Mouse (Mus musculus) hindbrain, embryonic 11.5 days (tissue): Measurements from ENCODE around the gene Ralb. TPM values are rescaled to one million over a fixed set of nuclear protein-coding genes. Genes with fewer than 3 reads are reported as not detected.

Source experiments
- ATAC-seq: fragments of 200-750 bp; cut with Nextera tagmentation; 2 replicates; pipeline ENCODE4 v1.8.0; 2017; ENCODE audit warnings: mild to moderate bottlenecking, moderate TSS enrichment, moderate library complexity; ENCODE audit not compliant: low FRiP score
- DNase-seq: peaks from one replicate; pipeline ENCODE4 v3.0.0-alpha.2; 2015; ENCODE audit warnings: low spot score
- H3K27ac ChIP-seq: fragments of 300-500 bp; sonication (generic); 2 replicates; pipeline ENCODE4 v1.5.1; 2014; ENCODE audit warnings: mild to moderate bottlenecking, low read depth, low read length
- H3K27me3 ChIP-seq: fragments of 300-500 bp; sonication (generic); 2 replicates; pipeline ENCODE4 v1.6.1; 2014; ENCODE audit warnings: mild to moderate bottlenecking, low read length, moderate library complexity, mixed read lengths; ENCODE audit not compliant: control insufficient read depth, insufficient read depth
- H3K36me3 ChIP-seq: fragments of 300-500 bp; sonication (generic); 2 replicates; pipeline ENCODE4 v1.6.1; 2014; ENCODE audit warnings: mild to moderate bottlenecking, low read length, moderate library complexity, mixed read lengths; ENCODE audit not compliant: control insufficient read depth, insufficient read depth
- H3K4me1 ChIP-seq: fragments of 300-500 bp; sonication (generic); replicated peaks from 2 replicates; pipeline ENCODE4 v1.6.1; 2014; ENCODE audit warnings: low read length, mixed read lengths; ENCODE audit not compliant: control insufficient read depth, insufficient read depth
- H3K4me2 ChIP-seq: fragments of 300-500 bp; sonication (generic); replicated peaks from 2 replicates; pipeline ENCODE4 v1.6.1; 2014; ENCODE audit warnings: mild to moderate bottlenecking, low read depth, low read length
- H3K4me3 ChIP-seq: fragments of 300-500 bp; sonication (generic); 2 replicates; pipeline ENCODE4 v1.5.1; 2014; ENCODE audit warnings: low read depth, low read length
- H3K9ac ChIP-seq: fragments of 300-500 bp; sonication (generic); 2 replicates; pipeline ENCODE4 v1.6.1; 2014; ENCODE audit warnings: low read depth, low read length
- H3K9me3 ChIP-seq: fragments of 300-500 bp; sonication (generic); 2 replicates; pipeline ENCODE4 v1.6.1; 2016; ENCODE audit warnings: low read length; ENCODE audit not compliant: control insufficient read depth
- WGBS: fragments of 180-500 bp; shearing (Covaris S2); extraction: QIAGEN DNeasy Blood & Tissue Kit; methylation state at CpG from one replicate; pipeline ENCODE4 v1.1.7; 2014; 5-methylcytosine and 5-hydroxymethylcytosine counted together
- polyA plus RNA-seq: library from polyadenylated mRNA; unstranded; fragments of >200 nt; fragmentation: Nextera tagmentation; extraction: Ambion mirVana; gene quantifications from 2 replicates; pipeline ENCODE4 v1.2.1, GENCODE M21; 2014

Ralb gene
- polyA plus RNA-seq, 1 experiment from 2014 or later = 70.5 TPM

- no peaks in the 10 kb centered on the region; the same call in 1 of the 2 replicates for H3K27me3 ChIP-seq
- H3K4me3 ChIP-seq = no peak overlapping the region
Measured at GRCm38 (mm10) chr1:119505951-119506350, 1.4 kb upstream of the Ralb start.

GRCm38 (mm10) chr1:119503808-119504207 is 786 bp downstream of the Ralb start:
- peak overlapping the region; percentile 77 for H3K9ac ChIP-seq
- no peaks in the 10 kb centered on the region for H3K9me3 ChIP-seq
- DNase-seq (no peak), ATAC-seq (no peak)
- 0 out of 2 replicates have a peak, but pooled peaks cover 5% of the 10 kb centered on the region for H3K4me1 ChIP-seq
- 24% methylated on average over 5 of the region's 5 CpGs for WGBS
- H3K4me2 ChIP-seq = peak overlapping the region; percentile 61
- peak overlapping the region; percentile 66 for H3K4me3 ChIP-seq
- H3K27ac ChIP-seq = no peak overlapping the region
- H3K27me3 ChIP-seq = no peaks in the 10 kb centered on the region; the same call in 1 of the 2 replicates
- no peaks in the 10 kb centered on the region for H3K36me3 ChIP-seq

More at GRCm38 (mm10) chr1:119505951-119506350, 1.4 kb upstream of the Ralb start:
- Histone ChIP-seq H3K36me3 (no peaks in the 10 kb centered on the region), H3K4me2 (no peak overlapping the region), H3K9ac (no peak overlapping the region), H3K9me3 (no peaks in the 10 kb centered on the region), H3K4me1 (0 out of 2 replicates have a peak, but pooled peaks cover 5% of the 10 kb centered on the region), H3K27ac (no peak overlapping the region)
- ATAC-seq (no peak), DNase-seq (no peak)
- WGBS = 93% methylated on average over 3 of the region's 3 CpGs

- no peak for ATAC-seq
- Histone ChIP-seq H3K27ac (no peak overlapping the region), H3K4me3 (no peak overlapping the region), H3K27me3 (no peaks in the 10 kb centered on the region; the same call in 1 of the 2 replicates), H3K4me2 (peak overlapping the region; percentile 61), H3K9me3 (no peaks in the 10 kb centered on the region), H3K9ac (no peak overlapping the region), H3K36me3 (no peaks in the 10 kb centered on the region), H3K4me1 (0 out of 2 replicates have a peak, but pooled peaks cover 5% of the 10 kb centered on the region)
- 84% methylated on average over 3 of the region's 3 CpGs for WGBS
- DNase-seq = no peak
Measured at GRCm38 (mm10) chr1:119503181-119503580, 1.4 kb downstream of the Ralb start.

- no peak overlapping the region for H3K27ac ChIP-seq
- no peak for ATAC-seq
- no peak overlapping the region for H3K9ac ChIP-seq
- H3K27me3 ChIP-seq = no peaks in the 10 kb centered on the region; the same call in 1 of the 2 replicates
- DNase-seq = no peak
- 91% methylated on average over 11 of the region's 11 CpGs for WGBS
- H3K4me2 ChIP-seq = no peak overlapping the region
- H3K36me3 ChIP-seq = no peaks in the 10 kb centered on the region
- H3K9me3 ChIP-seq = no peaks in the 10 kb centered on the region
- 0 out of 2 replicates have a peak, but pooled peaks cover 5% of the 10 kb centered on the region for H3K4me1 ChIP-seq
- no peak overlapping the region for H3K4me3 ChIP-seq
Measured at GRCm38 (mm10) chr1:119502729-119503128, 1.9 kb downstream of the Ralb start.

GRCm38 (mm10) chr1:119501881-119502280 is 2.7 kb downstream of the Ralb start:
- no peaks in the 10 kb centered on the region for H3K9me3 ChIP-seq

GRCm38 (mm10) chr1:119499456-119499855 is 5.1 kb downstream of the Ralb start:
- ATAC-seq = no peak
- H3K36me3 ChIP-seq = no peaks in the 10 kb centered on the region
- 0 out of 2 replicates have a peak, but pooled peaks cover 5% of the 10 kb centered on the region for H3K4me1 ChIP-seq
- no peak overlapping the region for H3K4me3 ChIP-seq
- no peaks in the 10 kb centered on the region for H3K9me3 ChIP-seq
- H3K27me3 ChIP-seq = no peaks in the 10 kb centered on the region
- no peak overlapping the region for H3K27ac ChIP-seq
- H3K9ac ChIP-seq = no peak overlapping the region
- WGBS = 93% methylated on average over 10 of the region's 10 CpGs
- DNase-seq = no peak
- no peak overlapping the region for H3K4me2 ChIP-seq

More at GRCm38 (mm10) chr1:119501881-119502280, 2.7 kb downstream of the Ralb start:
- DNase-seq (no peak), ATAC-seq (no peak)
- 0 out of 2 replicates have a peak, but pooled peaks cover 5% of the 10 kb centered on the region for H3K4me1 ChIP-seq
- no peak overlapping the region for H3K9ac ChIP-seq
- H3K4me2 ChIP-seq = no peak overlapping the region
- H3K27ac ChIP-seq = no peak overlapping the region
- no peaks in the 10 kb centered on the region; the same call in 1 of the 2 replicates for H3K27me3 ChIP-seq
- H3K36me3 ChIP-seq = no peaks in the 10 kb centered on the region
- 84% methylated on average over 8 of the region's 8 CpGs for WGBS
- no peak overlapping the region for H3K4me3 ChIP-seq

- Histone ChIP-seq H3K27ac (no peak overlapping the region), H3K9me3 (no peaks in the 10 kb centered on the region), H3K4me1 (0 out of 2 replicates have a peak, but pooled peaks cover 3% of the 10 kb centered on the region), H3K36me3 (no peaks in the 10 kb centered on the region), H3K4me2 (no peak overlapping the region), H3K27me3 (no peaks in the 10 kb centered on the region), H3K4me3 (no peak overlapping the region), H3K9ac (no peak overlapping the region)
- DNase-seq (no peak), ATAC-seq (no peak)
- 83% methylated on average over 9 of the region's 9 CpGs for WGBS
Measured at GRCm38 (mm10) chr1:119498536-119499231, 5.9 kb downstream of the Ralb start.

- Histone ChIP-seq H3K9me3 (no peaks in the 10 kb centered on the region), H3K27me3 (no peaks in the 10 kb centered on the region), H3K4me3 (no peak overlapping the region), H3K4me1 (no peaks in the 10 kb centered on the region), H3K9ac (no peak overlapping the region), H3K27ac (no peak overlapping the region), H3K36me3 (no peaks in the 10 kb centered on the region), H3K4me2 (no peak overlapping the region)
- 78% methylated on average over 5 of the region's 5 CpGs for WGBS
- ATAC-seq (no peak), DNase-seq (no peak)
Measured at GRCm38 (mm10) chr1:119497346-119498004, 7.1 kb downstream of the Ralb start.
